Mouse (Mus musculus): ENCODE results near the gene Rassf5. TPM values are rescaled to one million over a fixed set of nuclear protein-coding genes. Genes with fewer than 3 reads are reported as not detected.
"Not testable (repeated sequence)": the region's sequence is repeated elsewhere in the genome, so short reads cannot be mapped to it uniquely, and the experiment has no call there.

The Rassf5 gene
- total RNA-seq, 2 experiments from 2014 or later: 9.9 to 10.3 TPM

DNA sequence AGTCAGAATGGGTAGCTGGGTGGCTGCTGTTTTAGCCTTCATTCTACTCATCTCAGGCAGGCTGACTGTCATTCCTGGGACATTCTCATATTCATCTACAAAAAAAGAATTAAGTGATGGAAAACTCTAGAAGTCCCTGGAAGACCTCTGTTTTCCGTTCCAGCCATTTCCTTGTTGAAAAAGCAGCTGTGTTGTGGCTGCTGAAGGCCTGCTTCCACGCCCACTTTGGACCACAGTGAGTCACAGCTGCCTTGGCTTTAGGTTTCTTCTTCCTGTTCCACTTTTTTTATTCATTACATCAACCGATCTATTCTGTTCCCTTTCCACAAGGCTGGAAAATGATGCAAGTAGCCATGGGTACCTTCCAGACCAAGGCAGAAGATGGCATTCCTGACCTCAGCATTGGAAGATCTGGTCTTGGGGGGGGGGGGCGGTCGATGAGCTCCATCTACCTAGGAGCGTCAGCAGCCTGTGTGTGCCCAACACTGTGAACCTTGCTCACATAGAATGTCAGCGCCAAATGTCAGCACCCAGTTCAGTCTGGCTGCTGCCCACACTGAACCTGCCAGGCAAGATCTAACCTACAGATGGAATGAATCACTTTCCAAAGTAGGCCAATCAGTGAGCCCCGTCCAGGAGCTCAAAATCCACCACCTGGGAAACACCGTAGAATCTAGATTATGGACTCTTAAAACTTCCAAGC, 60.7 kb downstream of the Rassf5 start:
- intact Hi-C loops (cut with DNase I): no loop called here
- DNase-seq: no peak

GRCm38 (mm10) chr1:131183201-131183600, 61.9 kb downstream of the Rassf5 start:
- DNase-seq: no peak
- intact Hi-C loops (cut with DNase I): no loop called here

DNA sequence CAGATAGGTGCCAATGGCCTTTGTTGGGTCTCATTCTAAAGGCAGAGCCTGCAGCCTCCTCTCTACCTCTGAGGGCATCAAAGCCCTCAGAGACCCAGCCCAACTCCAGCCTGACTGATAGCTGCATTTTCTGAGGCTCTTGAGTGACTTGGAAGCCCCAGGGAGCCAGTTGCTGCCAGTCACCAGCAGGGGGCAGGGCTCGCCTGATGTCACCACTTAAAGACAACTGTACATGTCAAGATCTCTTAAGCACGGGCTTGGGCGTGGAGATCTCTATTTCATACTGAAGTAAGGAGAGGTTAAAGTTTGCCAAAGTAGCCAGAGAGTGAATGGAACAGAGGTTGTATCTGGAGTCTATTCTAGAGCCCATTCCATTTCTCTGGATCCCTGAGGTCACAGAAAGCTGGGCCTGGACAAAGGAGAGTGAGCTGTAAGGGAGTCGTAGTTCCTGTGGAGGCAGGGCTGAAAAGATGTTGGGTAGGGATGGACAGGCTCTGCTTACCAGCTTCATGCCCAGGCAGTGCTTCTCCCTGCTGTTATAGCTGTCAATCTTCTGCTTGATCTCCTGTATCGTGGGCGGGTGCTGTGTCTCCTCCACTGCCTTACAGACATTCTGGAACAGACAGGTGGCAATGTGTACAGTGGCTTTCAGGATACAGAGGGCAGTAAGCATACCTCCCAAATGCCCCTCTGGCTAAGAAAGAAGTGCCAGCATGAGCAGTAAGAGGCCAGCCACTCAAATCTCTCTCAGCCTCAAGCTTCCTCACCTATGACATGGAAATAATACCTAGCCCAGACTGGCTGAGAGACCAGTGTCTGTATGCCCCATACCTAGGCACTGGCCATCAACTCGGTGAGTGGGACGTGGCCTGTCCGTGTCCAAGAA, 63.2 kb downstream of the Rassf5 start:
- peak; percentile 82 for DNase-seq
- intact Hi-C loops (cut with DNase I): loop anchor here (2.0 kb wide), 1 partner anchor 63 kb away; the partner anchor contains the start of gene Rassf5

DNA sequence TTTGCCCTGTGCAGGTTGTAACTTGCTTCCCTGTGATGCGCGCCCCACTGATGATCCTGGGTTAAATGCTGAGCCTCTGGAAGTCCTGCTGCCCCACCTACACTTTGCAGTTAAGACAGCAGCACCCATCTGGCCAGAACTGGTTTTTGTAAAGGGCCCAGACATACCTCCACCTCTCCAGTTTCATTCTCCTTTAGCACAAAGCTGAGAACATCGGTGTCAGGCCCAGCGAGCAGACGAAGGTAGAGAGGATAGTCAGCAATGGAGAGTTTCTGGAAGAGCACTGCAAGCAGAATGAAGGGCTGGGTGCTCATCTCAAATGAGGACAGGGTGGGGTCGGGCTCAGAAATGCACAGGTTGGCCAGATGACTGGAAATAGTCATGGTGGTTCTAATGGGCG, 64.7 kb downstream of the Rassf5 start:
- DNase-seq: no peak
- intact Hi-C loops (cut with DNase I): loop anchor here (2.0 kb wide), 1 partner anchor 64 kb away; the partner anchor contains the start of gene Rassf5

DNA sequence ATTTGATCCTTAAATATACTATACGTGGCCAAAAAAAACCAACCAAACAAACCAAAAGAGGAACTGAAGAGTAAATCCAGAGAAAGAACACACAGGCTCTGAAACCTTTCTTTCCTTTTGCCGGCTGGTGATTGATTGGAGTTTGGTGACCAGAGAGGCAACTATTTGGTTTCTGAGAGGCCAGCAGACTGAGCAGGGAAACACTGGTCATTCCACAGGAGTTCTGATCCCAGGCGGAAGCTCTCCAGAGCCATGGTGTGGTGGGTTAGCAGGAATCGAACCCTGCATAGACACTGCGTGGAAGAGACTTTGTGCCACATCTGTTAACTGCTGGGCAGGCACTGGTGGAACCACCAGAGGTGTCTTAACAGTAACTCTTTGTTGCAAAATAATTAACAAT, 67.0 kb downstream of the Rassf5 start:
- intact Hi-C loops (cut with DNase I): no loop called here
- no peak for DNase-seq

DNA sequence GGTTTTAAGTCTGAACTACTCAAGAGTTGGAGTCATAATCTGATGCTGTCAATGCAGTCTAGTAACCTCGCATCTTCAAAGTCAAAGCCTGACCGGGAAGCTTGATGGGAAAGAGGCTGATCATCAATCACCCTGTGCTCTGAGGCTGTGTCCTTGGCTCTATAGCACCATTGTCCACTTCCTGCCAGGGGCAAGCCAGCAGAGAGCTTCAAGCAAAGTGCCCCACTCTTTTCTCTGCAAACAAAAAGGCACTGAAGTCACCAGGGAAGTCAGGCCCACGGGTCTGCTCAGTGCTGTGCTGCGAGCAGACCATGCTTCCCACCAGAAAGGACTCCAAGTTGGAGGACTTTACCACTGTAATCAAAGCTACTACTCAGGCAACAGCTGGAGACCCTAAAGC, 67.8 kb downstream of the Rassf5 start:
- intact Hi-C loops (cut with DNase I): no loop called here
- no peak for DNase-seq

DNA sequence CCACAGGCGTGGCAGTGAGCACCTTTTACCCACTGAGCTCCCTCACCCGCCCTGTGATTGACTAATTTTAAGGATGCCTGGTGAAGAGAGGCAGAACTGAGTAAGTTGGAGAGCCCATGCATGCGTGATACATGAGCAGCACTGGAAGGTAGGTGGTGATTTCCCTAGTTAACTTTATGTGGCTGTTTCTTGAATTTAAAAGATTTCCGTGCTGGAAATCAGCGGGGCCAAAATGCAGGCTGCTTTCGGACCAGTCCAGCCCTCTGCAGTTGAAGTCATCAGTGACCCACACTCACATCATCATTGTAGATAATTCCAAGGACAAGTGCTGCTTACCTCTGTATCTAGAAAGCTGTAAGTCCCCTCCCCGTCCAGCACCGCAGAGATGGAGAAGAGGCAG, 69.2 kb downstream of the Rassf5 start:
- DNase-seq: no peak
- intact Hi-C loops (cut with DNase I): no loop called here

DNA sequence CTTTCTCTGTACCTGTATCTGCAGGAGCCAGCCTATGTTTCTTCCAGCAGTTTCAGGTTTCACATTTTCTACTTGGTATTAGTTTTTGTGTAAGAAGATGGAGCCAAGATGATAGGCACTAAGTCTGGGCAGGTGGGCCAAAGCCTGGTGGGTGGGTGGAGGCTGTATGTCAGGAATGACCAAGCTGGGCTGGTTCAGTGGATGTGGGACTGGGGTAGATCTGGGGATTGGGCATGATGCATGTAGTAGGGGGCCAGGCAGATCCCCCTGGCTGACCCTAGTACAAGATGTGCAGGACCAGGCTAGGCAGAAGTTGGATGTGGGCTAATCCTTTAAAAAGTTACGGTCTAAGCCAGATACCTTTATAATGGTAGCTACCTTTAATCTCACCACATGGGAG, 69.9 kb downstream of the Rassf5 start:
- intact Hi-C loops (cut with DNase I): no loop called here

DNA sequence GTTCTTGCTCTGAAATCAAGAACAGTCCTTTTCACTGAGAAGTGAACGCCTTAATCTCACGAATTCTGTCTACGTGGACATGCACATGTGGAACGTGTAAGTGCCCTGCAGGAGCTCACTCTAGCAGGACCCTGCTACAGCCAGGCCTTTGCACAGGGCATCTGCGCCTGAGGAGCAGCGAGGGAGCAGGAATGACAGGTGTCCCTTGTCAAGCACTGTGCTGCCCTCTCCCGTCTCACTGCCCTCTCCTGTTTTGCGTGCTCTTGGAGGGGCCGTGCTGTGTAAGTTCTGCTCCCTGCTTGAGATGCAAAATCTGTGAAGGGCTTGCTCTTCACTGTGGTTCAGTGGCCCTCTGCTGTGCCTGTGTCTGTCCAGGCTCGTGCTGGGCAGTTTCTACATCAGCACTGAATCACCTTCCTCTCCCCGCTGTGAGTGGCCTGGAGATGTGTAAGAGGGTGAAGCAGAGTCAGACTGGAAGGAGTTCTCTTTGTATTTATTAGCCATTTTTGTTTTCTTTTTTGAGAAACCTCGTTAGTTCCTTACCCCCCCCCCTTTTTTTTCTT, 70.7 kb downstream of the Rassf5 start:
- intact Hi-C loops (cut with DNase I): no loop called here
- DNase-seq: no peak

More for the DNA sequence above, 69.9 kb downstream of the Rassf5 start:
- DNase-seq: no peak

- no peak for DNase-seq
- intact Hi-C loops (cut with DNase I): no loop called here
Measured at GRCm38 (mm10) chr1:131173809-131174208, 71.2 kb downstream of the Rassf5 start.

DNA sequence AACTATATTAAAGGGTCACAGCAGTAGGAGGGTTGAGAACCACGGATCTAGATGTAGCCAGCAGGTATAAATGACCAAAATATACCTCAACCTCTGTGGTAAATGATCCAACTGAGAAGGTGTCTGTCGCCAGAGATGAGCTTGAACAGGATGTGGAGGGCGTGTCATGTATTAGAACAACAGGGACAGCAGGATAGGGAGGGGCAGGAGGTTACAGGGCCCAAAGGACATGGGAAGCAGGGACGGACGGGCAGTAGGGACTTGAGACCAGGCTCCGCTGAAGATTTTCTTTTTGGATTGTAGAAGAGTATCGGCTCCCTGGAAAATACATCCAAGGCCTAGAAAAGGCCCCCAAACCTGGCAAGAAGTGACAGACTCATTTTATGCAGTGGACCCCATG, 72.1 kb downstream of the Rassf5 start:
- no peak for DNase-seq
- intact Hi-C loops (cut with DNase I): no loop called here

GRCm38 (mm10) chr1:131167612-131168011, 77.4 kb downstream of the Rassf5 start:
- intact Hi-C loops (cut with DNase I): no loop called here
- no peak for DNase-seq

DNA sequence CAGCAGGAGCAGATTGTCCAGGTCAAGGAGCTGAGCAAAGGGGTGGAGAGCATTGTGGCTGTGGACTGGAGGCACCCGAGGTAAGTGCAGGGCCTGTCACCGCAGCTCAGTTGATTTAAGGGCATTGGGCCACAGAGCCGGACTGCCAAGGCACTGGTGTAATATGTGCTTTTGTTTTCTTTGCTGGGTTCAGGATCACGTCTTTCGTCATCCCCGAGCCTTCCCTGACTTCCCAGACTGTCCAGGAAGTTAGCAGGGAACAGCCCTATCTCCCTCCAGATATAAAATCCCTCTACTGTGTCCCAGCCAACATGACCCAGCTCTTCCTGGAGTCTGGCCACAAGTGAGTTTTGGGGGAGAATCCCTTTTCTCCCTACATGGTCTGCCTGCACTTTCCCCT, 80.6 kb downstream of the Rassf5 start:
- DNase-seq: no peak
- intact Hi-C loops (cut with DNase I): no loop called here

DNA sequence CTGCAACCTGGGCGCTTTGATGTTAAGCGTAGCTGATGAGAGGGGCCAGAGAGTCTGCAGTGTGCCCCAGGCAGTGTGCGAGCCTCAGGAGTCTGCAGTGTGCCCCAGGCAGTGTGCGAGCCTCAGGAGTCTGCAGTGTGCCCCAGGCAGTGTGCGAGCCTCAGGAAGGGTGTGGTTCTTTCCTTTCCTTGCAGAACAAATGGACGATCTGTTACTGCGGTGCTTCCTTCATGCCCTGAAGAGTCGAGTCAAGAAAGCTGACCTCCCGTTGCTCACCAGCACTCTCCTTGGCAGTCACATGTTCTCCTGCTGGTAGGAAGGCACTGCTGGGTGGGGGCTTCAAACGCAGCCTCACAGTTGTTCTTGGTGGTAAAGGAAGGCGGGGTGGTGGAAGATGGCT, 84.0 kb downstream of the Rassf5 start:
- intact Hi-C loops (cut with DNase I): no loop called here
- DNase-seq: no peak

DNA sequence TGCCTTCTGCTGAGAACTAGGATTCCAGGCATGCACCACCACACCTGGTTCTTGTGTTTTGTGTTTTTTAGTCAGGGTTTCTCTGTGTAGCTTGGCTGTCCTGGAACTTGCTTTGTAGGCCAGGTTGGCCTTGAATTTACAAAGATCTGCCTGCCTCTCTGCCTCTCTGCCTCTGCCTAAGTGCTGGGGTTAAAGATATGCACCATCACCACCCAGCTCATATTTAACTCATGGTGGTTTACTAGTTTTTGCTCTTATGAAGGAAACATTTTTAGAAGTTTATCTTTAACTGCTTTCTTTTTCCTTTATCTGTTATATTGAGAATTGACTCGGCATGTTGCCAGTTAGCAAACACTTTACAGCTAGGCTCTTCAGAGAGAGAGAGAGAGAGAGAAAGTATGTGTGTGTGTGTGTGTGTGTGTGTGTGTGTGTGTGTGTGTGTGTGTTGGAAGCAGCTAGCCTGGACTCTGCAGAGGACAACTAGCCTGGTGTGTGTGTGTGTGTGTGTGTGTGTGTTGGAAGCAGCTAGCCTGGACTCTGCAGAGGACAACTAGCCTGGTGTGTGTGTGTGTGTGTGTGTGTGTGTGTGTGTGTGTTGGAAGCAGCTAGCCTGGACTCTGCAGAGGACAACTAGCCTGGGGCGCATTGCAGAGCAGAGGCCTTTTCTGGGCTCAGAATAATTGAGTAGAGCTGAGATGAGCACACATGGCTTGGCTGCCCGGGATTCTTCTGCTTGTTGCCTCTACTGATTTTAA, 85.3 kb downstream of the Rassf5 start:
- DNase-seq; intact Hi-C loops (cut with DNase I): not testable (repeated sequence)

- intact Hi-C loops (cut with DNase I): no loop called here
- DNase-seq: peak; percentile 26
Measured at GRCm38 (mm10) chr1:131155456-131155855, 89.6 kb downstream of the Rassf5 start.

DNA sequence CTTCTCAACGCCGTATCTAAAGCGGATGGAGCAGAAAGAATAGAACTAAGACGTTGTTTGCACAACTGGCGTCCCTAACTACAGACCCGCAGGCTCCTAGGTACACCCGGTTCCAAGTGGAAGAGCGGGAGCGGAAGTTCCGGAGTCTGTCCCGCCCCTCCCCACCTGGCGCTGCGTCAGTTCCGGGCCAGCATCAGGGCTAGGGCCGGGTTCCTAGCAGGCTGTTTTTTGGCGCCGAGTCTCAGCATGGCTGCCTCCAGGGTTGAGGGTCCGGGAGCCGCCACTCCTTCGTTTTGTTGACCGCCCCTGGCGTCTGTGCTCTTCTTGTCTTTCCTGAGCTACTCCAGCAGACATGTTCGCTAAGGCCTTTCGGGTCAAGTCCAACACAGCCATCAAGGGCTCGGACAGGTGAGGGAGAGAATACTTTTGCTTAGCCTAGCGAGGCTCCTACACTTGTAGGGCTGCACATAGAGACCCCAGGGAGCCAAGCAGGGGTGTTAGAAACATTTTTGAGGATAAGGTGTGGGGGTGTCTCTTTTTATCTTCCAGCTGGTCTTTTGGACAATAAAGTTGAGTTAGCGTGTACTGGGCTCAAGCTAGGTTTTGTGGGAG, 91.9 kb downstream of the Rassf5 start, which contains the start of gene Eif2d:
TSS of gene Eif2d (plus strand) at position 164 of the 612 bp plus-strand sequence.
- intact Hi-C loops (cut with DNase I): loop anchor here (5.0 kb wide), 1 partner anchor 36 kb away; no protein-coding TSS in a partner anchor
- peak; percentile 91 for DNase-seq

DNA sequence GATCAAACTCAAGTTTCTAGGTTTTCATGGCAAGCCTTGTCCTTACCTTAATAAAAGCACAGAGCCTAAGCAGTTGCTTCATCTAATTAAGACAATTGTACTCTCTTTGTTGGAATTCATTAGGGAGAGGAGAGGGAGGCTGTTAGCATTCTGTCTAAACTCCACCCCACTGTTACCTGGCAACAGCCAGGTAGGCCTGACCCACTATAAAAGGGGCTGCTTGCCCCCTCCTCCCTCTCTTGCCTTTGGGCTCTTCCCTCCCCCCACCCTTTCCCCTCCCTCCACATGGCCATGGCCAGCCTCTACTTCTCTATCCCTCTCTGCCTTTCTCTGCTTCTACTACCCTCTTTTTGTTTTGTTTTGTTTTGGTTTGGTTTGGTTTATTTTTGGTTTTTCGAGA, 95.6 kb downstream of the Rassf5 start:
- intact Hi-C loops (cut with DNase I): no loop called here
- no peak for DNase-seq

DNA sequence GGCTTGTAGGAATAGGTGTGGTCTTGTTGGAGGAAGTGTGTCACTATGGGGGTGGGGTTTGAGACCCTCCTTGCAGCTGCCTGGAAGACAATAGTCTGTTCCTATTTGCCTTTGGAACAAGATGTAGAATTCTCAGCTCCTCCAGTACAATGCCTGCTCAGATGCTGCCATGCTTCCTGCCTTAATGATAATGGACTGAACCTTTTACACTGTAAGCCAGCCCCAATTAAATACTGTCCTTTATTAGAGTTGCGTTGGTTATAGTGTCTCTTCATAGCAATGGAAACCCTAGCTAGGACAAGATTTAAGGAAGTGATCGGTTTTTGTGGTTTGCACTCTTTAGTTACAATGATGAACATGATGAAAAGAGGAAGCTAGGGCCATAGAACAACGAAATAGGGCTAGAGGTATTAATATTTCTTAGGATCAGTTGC, 98.9 kb downstream of the Rassf5 start:
- no peak for DNase-seq
- intact Hi-C loops (cut with DNase I): no loop called here

GRCm38 (mm10) chr1:131145222-131145621, 99.8 kb downstream of the Rassf5 start:
- intact Hi-C loops (cut with DNase I); DNase-seq: not testable (repeated sequence)

All from left cerebral cortex, postnatal 4 days (tissue).